Mouse (Mus musculus) central nervous system, embryonic 14 days (tissue): ENCODE data around the gene Herc4. TPM values are rescaled to one million over a fixed set of nuclear protein-coding genes. Genes with fewer than 3 reads are reported as not detected.

ENCODE experiments used
- polyA plus RNA-seq: library from polyadenylated mRNA; depleted of rRNA; stranded (reverse); fragments of >200 nt; gene quantifications from 2 replicates; pipeline ENCODE4 v1.2.3, GENCODE M21; 2012; rRNA removed

Herc4 gene
- 39.3 and 42.4 TPM in 2 replicates for polyA plus RNA-seq

GRCm38 (mm10) chr10:63243493-63244054 is at the start of gene Herc4:
Gene Herc4, plus strand, starts transcription at chr10:63243810.

GRCm38 (mm10) chr10:63203728-63204127 is 39.9 kb upstream of the Herc4 start, which contains the start of gene Mypn:
Gene Mypn, minus strand, starts transcription at chr10:63203952.

Other genes with a start within 250 kb of the Herc4 start
- 191 and 199 TPM in 2 replicates for gene Hnrnph3, start 219.6 kb upstream of the Herc4 start, polyA plus RNA-seq
- 2.4 and 2.7 TPM in 2 replicates for gene Pbld2, start 219.5 kb upstream of the Herc4 start, polyA plus RNA-seq
- 0.27 and 0.51 TPM in 2 replicates for gene Pbld1, start 183.6 kb upstream of the Herc4 start, polyA plus RNA-seq
- gene Atoh7, start 144.2 kb upstream of the Herc4 start, polyA plus RNA-seq, result 2.1 and 3.0 TPM in 2 replicates
- gene Mypn, start 39.9 kb upstream of the Herc4 start, polyA plus RNA-seq, result 0.26 and 1.1 TPM in 2 replicates
- 17.9 and 18.2 TPM in 2 replicates for gene Sirt1, start 137.9 kb downstream of the Herc4 start, polyA plus RNA-seq
- 10.5 and 12.3 TPM in 2 replicates for gene Dnajc12, start 138.6 kb downstream of the Herc4 start, polyA plus RNA-seq
- gene Gm7075, start 178.0 kb downstream of the Herc4 start, polyA plus RNA-seq, result not detected in 2 replicates
- gene Ctnna3, start 186.3 kb downstream of the Herc4 start, polyA plus RNA-seq, result 0.38 and 0.42 TPM in 2 replicates